Mouse (Mus musculus): Measurements from ENCODE around the gene Cdh26. TPM values are rescaled to one million over a fixed set of nuclear protein-coding genes. Genes with fewer than 3 reads are reported as not detected.

The Cdh26 gene
- 0.19 TPM in 1 of 2 replicates, not detected in the other for polyA plus RNA-seq (2016; fragmentation: Nextera tagmentation; extraction: Ambion mirVana)

DNA sequence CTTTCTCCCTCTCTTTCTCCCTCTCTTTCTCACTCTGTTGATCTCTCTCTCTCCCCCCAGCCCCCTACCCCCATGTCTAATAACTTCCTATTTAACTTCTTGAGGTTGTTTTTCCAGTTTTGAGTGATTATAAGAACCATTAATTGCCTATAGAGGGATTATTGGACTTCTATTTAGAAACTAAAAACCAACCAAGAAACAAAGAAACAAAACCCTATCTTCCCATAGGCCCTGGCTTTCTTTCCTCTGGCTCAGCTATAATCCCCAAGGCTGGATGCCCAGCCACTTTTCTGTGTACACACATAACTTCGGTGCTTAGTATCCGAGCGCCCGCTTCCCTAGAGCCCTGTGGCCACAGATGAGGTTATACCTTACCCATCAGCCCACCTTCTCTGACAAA is at the start of gene Cdh26:
Gene Cdh26 (plus strand): TSS at position 301 of the 400 bp plus-strand sequence.
- Histone ChIP-seq H3K27me3 (replicated peaks; ENCODE audit: low read depth, poor library complexity, severe bottlenecking) (no peaks in the 10 kb centered on the region), H3K4me3 (no peak within 1 kb of the TSS), H3K4me1 (peaks cover 4% of the 10 kb centered on the region), H3K9me3 (no peaks in the 10 kb centered on the region), H3K27ac (replicated peaks) (no peak within 1 kb of the TSS), H3K36me3 (replicated peaks) (no peaks in the 10 kb centered on the region)
- no peak for DNase-seq (ENCODE audit: low spot score)
- 92% methylated on average over 4 of the region's 4 CpGs for WGBS

GRCm38 (mm10) chr2:178407053-178407815 is 23.1 kb upstream of the Cdh26 start, which contains the start of gene Sycp2:
Gene Sycp2 (minus strand): TSS chr2:178407685.
- Histone ChIP-seq H3K27ac (replicated peaks) (no peak within 1 kb of the TSS), H3K4me3 (no peak within 1 kb of the TSS), H3K27me3 (replicated peaks; ENCODE audit: low read depth, poor library complexity, severe bottlenecking) (peaks cover 19% of the 10 kb centered on the region), H3K36me3 (replicated peaks) (no peaks in the 10 kb centered on the region), H3K9me3 (peaks cover 7% of the 10 kb centered on the region; the same call in 1 of the 2 replicates), H3K4me1 (0 out of 2 replicates have a peak, but pooled peaks cover 2% of the 10 kb centered on the region)
- no peak for DNase-seq (ENCODE audit: low spot score)
- 82% methylated on average over 52 of the region's 52 CpGs for WGBS

GRCm38 (mm10) chr2:178409024-178409423 is 21.3 kb upstream of the Cdh26 start:
- no peak for DNase-seq (ENCODE audit: low spot score)

DNA sequence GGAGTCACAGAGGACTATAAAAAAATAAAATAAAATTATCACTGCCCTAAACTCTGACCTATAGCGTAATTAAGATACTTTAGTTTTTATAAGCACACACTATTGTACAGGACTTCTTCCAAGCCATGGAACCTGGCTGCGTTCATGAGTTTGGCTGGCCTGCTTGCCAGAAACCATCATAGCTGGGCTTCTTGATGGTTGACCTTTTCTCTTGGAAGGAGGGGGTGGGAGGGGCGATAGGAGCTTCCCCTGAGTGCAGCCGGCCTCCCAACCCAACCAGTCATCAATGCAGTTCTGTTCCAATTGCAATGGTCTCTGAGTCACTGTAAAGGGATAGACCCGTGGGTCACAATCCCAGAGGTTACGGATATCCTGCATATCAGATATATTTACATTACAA is 20.0 kb upstream of the Cdh26 start:
- H3K9me3 ChIP-seq, result peaks cover 7% of the 10 kb centered on the region; the same call in 1 of the 2 replicates
- no peak overlapping the region for H3K4me3 ChIP-seq
- H3K27ac ChIP-seq (replicated peaks), result no peak overlapping the region
- H3K36me3 ChIP-seq (replicated peaks), result no peaks in the 10 kb centered on the region
- WGBS, result 79% methylated on average over 6 of the region's 6 CpGs
- no peak for DNase-seq (ENCODE audit: low spot score)
- peaks cover 22% of the 10 kb centered on the region for H3K4me1 ChIP-seq
- H3K27me3 ChIP-seq (replicated peaks; ENCODE audit: low read depth, poor library complexity, severe bottlenecking), result peaks cover 47% of the 10 kb centered on the region

More at GRCm38 (mm10) chr2:178409024-178409423, 21.3 kb upstream of the Cdh26 start:
- no peaks in the 10 kb centered on the region for H3K36me3 ChIP-seq (replicated peaks)
- no peak overlapping the region for H3K4me3 ChIP-seq
- 61% methylated on average over 1 of the region's 1 CpGs for WGBS
- peaks cover 37% of the 10 kb centered on the region for H3K27me3 ChIP-seq (replicated peaks; ENCODE audit: low read depth, poor library complexity, severe bottlenecking)
- peaks cover 11% of the 10 kb centered on the region for H3K4me1 ChIP-seq
- H3K27ac ChIP-seq (replicated peaks), result no peak overlapping the region
- peaks cover 7% of the 10 kb centered on the region; the same call in 1 of the 2 replicates for H3K9me3 ChIP-seq

- H3K9me3 ChIP-seq, result peaks cover 1% of the 10 kb centered on the region; the same call in 1 of the 2 replicates
- H3K36me3 ChIP-seq (replicated peaks), result no peaks in the 10 kb centered on the region
- DNase-seq (ENCODE audit: low spot score), result no peak
- H3K27me3 ChIP-seq (replicated peaks; ENCODE audit: low read depth, poor library complexity, severe bottlenecking), result peaks cover 57% of the 10 kb centered on the region
- H3K27ac ChIP-seq (replicated peaks), result no peak overlapping the region
- peaks cover 29% of the 10 kb centered on the region for H3K4me1 ChIP-seq
- H3K4me3 ChIP-seq, result no peak overlapping the region
- 68% methylated on average over 6 of the region's 6 CpGs for WGBS
These were observed 17.7 kb upstream of the Cdh26 start for GRCm38 (mm10) chr2:178412598-178412997.

- H3K9me3 ChIP-seq, result no peaks in the 10 kb centered on the region
- DNase-seq (ENCODE audit: low spot score), result no peak
- H3K36me3 ChIP-seq (replicated peaks), result peaks cover 3% of the 10 kb centered on the region
- peaks cover 57% of the 10 kb centered on the region for H3K27me3 ChIP-seq (replicated peaks; ENCODE audit: low read depth, poor library complexity, severe bottlenecking)
- H3K27ac ChIP-seq (replicated peaks), result no peak overlapping the region
- H3K4me3 ChIP-seq, result peak overlapping the region; percentile 78; the same call in 1 of the 2 replicates
- peaks cover 29% of the 10 kb centered on the region for H3K4me1 ChIP-seq
- 61% methylated on average over 13 of the region's 13 CpGs for WGBS
These were observed 17.2 kb upstream of the Cdh26 start for GRCm38 (mm10) chr2:178413081-178413480.

DNA sequence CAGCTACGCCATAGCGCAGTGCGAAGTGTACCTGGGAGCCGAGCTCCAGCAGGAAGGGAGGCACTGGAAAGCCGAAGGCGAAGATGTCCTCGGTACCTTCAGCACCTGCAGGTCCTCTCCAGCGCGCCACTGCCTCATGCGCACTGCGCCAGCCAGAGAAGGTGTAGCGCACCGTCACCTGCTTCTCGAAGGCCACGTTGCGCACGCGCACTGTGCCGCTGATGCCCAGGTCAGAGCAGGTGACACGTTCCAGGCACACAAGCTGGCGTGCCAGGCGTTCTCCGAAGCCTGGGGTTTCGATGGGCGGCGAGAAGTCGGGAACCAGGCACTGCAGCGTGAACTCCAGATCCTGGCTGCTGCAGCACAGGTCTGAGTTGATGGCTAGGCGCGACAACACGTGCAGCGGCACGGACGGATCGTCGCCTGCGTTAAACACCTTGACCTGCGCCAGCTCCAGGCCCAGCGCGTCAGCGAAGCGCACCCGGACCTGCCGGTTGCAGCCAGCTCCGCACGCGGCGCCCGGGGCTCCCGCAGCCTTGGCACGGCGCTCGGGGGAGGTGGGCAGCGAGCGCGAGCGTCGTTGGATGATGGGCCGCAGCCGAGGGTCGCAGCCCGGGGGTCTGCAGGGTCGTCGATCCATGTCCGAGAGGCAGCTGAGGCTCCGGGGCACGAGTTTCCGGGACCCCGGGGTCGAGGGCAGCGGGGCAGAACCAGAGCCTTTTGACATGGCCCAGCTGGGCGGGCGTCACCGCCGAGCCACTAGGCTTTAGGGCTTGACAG is 16.7 kb upstream of the Cdh26 start:
- Histone ChIP-seq H3K4me1 (peaks cover 29% of the 10 kb centered on the region), H3K27ac (replicated peaks) (peak overlapping the region; percentile 79), H3K4me3 (peak overlapping the region; percentile 78), H3K36me3 (replicated peaks) (peaks cover 8% of the 10 kb centered on the region), H3K27me3 (replicated peaks; ENCODE audit: low read depth, poor library complexity, severe bottlenecking) (peaks cover 57% of the 10 kb centered on the region), H3K9me3 (no peaks in the 10 kb centered on the region)
- no peak for DNase-seq (ENCODE audit: low spot score)
- 17% methylated on average over 75 of the region's 75 CpGs for WGBS

DNA sequence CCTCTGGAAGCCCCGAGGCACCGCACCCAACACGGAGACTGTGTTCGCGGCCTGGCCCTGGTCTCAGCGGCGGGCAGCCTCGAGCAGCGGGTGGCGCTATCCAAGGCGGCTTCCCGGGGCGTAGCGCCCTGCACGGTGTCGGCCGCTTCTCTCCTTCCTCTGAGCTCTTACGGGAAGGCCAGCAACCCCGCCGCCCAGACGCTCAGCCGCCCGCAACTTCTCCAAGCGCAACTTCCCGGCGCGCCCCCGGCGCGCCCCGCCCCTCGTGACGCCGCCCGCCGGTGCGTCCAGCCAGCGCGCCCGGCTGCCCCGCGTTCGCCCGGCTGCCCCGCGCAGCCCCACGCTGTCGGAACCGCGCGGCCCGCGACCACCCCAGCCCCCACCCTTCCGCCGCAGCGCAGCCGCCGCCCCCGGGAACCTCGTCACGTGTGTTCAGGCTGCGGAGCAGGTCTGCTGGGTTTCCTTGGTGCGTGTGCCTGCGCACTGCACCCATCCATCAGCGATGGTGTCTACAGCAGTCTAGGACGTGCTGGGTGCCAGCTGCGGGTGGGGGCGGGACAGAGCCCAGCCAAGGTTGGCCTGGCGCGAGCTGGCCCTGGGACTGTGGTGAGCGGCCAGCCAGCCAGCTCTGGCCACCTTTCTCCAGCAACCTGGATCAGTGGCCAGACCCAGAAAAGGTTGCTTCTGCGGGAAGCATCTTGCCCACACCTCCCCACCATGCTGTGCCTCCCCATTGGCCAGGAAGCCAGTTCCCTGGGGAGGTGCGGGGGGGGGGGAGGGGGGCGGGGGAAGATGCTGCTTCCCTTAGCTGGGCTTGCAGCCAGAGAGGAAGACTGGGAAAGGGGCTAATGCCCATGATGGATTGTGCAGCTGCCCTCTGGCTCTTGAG is 15.8 kb upstream of the Cdh26 start, which contains the start of the genes Ppp1r3d and Fam217b:
Gene Ppp1r3d (minus strand): TSS at position 212 of the 889 bp plus-strand sequence.
Gene Fam217b (plus strand): TSS at position 264 of the 889 bp plus-strand sequence.
- under 1% methylated on average over 74 of the region's 74 CpGs for WGBS
- Histone ChIP-seq H3K9me3 (no peaks in the 10 kb centered on the region), H3K27me3 (replicated peaks; ENCODE audit: low read depth, poor library complexity, severe bottlenecking) (peaks cover 57% of the 10 kb centered on the region), H3K4me1 (peaks cover 29% of the 10 kb centered on the region), H3K36me3 (replicated peaks) (peaks cover 8% of the 10 kb centered on the region), H3K4me3 (peak within 1 kb of the TSS; percentile 78), H3K27ac (replicated peaks) (peak within 1 kb of the TSS; percentile 79)
- peak; percentile 78 for DNase-seq (ENCODE audit: low spot score)

- 39% methylated on average over 3 of the region's 3 CpGs for WGBS
- H3K27me3 ChIP-seq (replicated peaks; ENCODE audit: low read depth, poor library complexity, severe bottlenecking), result peaks cover 57% of the 10 kb centered on the region
- H3K9me3 ChIP-seq, result no peaks in the 10 kb centered on the region
- peak overlapping the region; percentile 78 for H3K4me3 ChIP-seq
- peaks cover 8% of the 10 kb centered on the region for H3K36me3 ChIP-seq (replicated peaks)
- H3K27ac ChIP-seq (replicated peaks), result no peak overlapping the region
- H3K4me1 ChIP-seq, result peaks cover 29% of the 10 kb centered on the region
- no peak for DNase-seq (ENCODE audit: low spot score)
These were observed 15.2 kb upstream of the Cdh26 start for GRCm38 (mm10) chr2:178415150-178415448.

- peaks cover 11% of the 10 kb centered on the region for H3K36me3 ChIP-seq (replicated peaks)
- no peak for DNase-seq (ENCODE audit: low spot score)
- H3K4me1 ChIP-seq, result peaks cover 38% of the 10 kb centered on the region
- H3K4me3 ChIP-seq, result no peak overlapping the region
- no peaks in the 10 kb centered on the region for H3K9me3 ChIP-seq
- peaks cover 48% of the 10 kb centered on the region for H3K27me3 ChIP-seq (replicated peaks; ENCODE audit: low read depth, poor library complexity, severe bottlenecking)
- 71% methylated on average over 13 of the region's 13 CpGs for WGBS
- no peak overlapping the region for H3K27ac ChIP-seq (replicated peaks)
These were observed 13.9 kb upstream of the Cdh26 start for GRCm38 (mm10) chr2:178416427-178416826.

GRCm38 (mm10) chr2:178416970-178417369 is 13.4 kb upstream of the Cdh26 start:
- WGBS, result 80% methylated on average over 4 of the region's 4 CpGs
- peaks cover 44% of the 10 kb centered on the region for H3K4me1 ChIP-seq
- H3K27me3 ChIP-seq (replicated peaks; ENCODE audit: low read depth, poor library complexity, severe bottlenecking), result peaks cover 42% of the 10 kb centered on the region
- no peak overlapping the region for H3K4me3 ChIP-seq
- no peak for DNase-seq (ENCODE audit: low spot score)
- H3K27ac ChIP-seq (replicated peaks), result no peak overlapping the region
- peaks cover 11% of the 10 kb centered on the region for H3K36me3 ChIP-seq (replicated peaks)
- H3K9me3 ChIP-seq, result no peaks in the 10 kb centered on the region

- Histone ChIP-seq H3K36me3 (replicated peaks) (peaks cover 11% of the 10 kb centered on the region), H3K4me1 (peaks cover 39% of the 10 kb centered on the region), H3K27ac (replicated peaks) (peak overlapping the region; percentile 79), H3K9me3 (no peaks in the 10 kb centered on the region), H3K4me3 (no peak overlapping the region), H3K27me3 (replicated peaks; ENCODE audit: low read depth, poor library complexity, severe bottlenecking) (peaks cover 14% of the 10 kb centered on the region)
- WGBS, result 76% methylated on average over 9 of the region's 9 CpGs
- no peak for DNase-seq (ENCODE audit: low spot score)
These were observed 9.8 kb upstream of the Cdh26 start for GRCm38 (mm10) chr2:178420576-178420975.

All from embryonic facial prominence, embryonic 10.5 days (tissue).